ENCODE assay signal across 7 mouse cellular contexts in the genomic region with DNA sequence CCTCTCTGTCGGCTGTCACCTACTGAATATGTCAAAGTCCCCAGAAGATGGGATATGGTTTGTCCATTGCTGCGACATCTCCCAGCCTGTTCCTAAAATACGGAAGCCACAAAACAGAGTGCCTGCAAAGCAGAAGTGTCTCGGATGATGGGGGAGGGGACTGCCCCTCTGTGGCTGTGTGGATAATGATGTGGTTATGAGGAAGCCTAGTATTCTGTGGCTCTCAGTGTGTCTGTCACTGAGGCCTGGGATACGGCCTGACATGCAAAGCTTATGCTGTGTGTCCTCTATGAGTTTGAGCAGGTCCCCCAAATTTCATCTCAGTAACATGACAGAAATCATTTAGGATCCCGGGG. TPM values are rescaled to one million over a fixed set of nuclear protein-coding genes. Genes with fewer than 3 reads are reported as not detected.
DNase-seq lines count a peak whose midpoint lies in the region; ATAC-seq lines count a peak whose summit lies in the region.

No protein-coding gene starts in this region.

- peak overlapping the region; percentile 55 for H3K9ac ChIP-seq in forebrain, embryonic 14.5 days (ENCODE audit: low read length)
- no peak overlapping the region for H3K9ac ChIP-seq in liver, embryonic 12.5 days

- no peaks in the 10 kb centered on the region for H3K27me3 ChIP-seq in forebrain, embryonic 14.5 days (replicated peaks; ENCODE audit: control insufficient read depth, insufficient read depth, low read length)
- H3K27me3 ChIP-seq in liver, embryonic 12.5 days (replicated peaks), result no peaks in the 10 kb centered on the region

- H3K36me3 ChIP-seq in forebrain, embryonic 14.5 days (ENCODE audit: control insufficient read depth, insufficient read depth, low read length), result no peaks in the 10 kb centered on the region
- H3K36me3 ChIP-seq in liver, embryonic 12.5 days, result 0 out of 2 replicates have a peak, but pooled peaks cover 4% of the 10 kb centered on the region

- ATAC-seq in forebrain, embryonic 14.5 days, result peak; percentile 86
- ATAC-seq in liver, embryonic 12.5 days, result no peak

- no peaks in the 10 kb centered on the region for H3K9me3 ChIP-seq in forebrain, embryonic 14.5 days (replicated peaks; ENCODE audit: control insufficient read depth, low read length)
- H3K9me3 ChIP-seq in liver, embryonic 12.5 days (replicated peaks), result no peaks in the 10 kb centered on the region

- peak overlapping the region; percentile 64 for H3K27ac ChIP-seq in forebrain, embryonic 14.5 days (ENCODE audit: low read depth, low read length)
- H3K27ac ChIP-seq in liver, embryonic 12.5 days, result no peak overlapping the region

- peak overlapping the region; percentile 49 for H3K4me2 ChIP-seq in forebrain, embryonic 14.5 days (ENCODE audit: low read length)
- 0 out of 2 replicates have a peak overlapping the region, but pooled peaks have one; percentile 8 for H3K4me2 ChIP-seq in liver, embryonic 12.5 days

- peaks cover 14% of the 10 kb centered on the region for H3K4me1 ChIP-seq in forebrain, embryonic 14.5 days (ENCODE audit: control insufficient read depth, insufficient read depth, low read length)
- H3K4me1 ChIP-seq in liver, embryonic 12.5 days, result peaks cover 3% of the 10 kb centered on the region; the same call in 1 of the 2 replicates

- peak; percentile 38 for DNase-seq in retina, embryonic 14.5 days (ENCODE audit: low spot score)
- DNase-seq in retina, postnatal 1 day, result no peak
- DNase-seq in forebrain, embryonic 14.5 days (ENCODE audit: low spot score), result peak; percentile 71
- peak; percentile 42 for DNase-seq in right cerebral cortex, postnatal 4 days
- no peak for DNase-seq in adrenal gland, adult (ENCODE audit: inconsistent age in 2 of 2, low spot score in 1 of 2)
- DNase-seq in gastrocnemius, postnatal 14 days, result no peak

- H3K4me3 ChIP-seq in forebrain, embryonic 14.5 days (ENCODE audit: low read depth, low read length), result peak overlapping the region; percentile 10
- H3K4me3 ChIP-seq in liver, embryonic 12.5 days, result no peak overlapping the region

- intact Hi-C loops in gastrocnemius, postnatal 14 days (cut with DNase I; ENCODE audit: low total_unique reads), result no loop called here

- WGBS in forebrain, embryonic 14.5 days, result 13% methylated on average over 6 of the region's 6 CpGs
- 20% methylated on average over 6 of the region's 6 CpGs for WGBS in liver, embryonic 12.5 days (ENCODE audit: insufficient replicate concordance)

RNA-seq across cellular contexts. Expression of gene Fam8a1, which starts 35.2 kb away (rescaled TPM):
- 13.6 and 14.9 TPM in 2 replicates for polyA plus RNA-seq in forebrain, embryonic 14.5 days (2014; fragmentation: Nextera tagmentation; extraction: Ambion mirVana)
- polyA plus RNA-seq in liver, embryonic 12.5 days (2016; fragmentation: Nextera tagmentation; extraction: Ambion mirVana), result 6.6 and 7.0 TPM in 2 replicates
- 10 to 100 TPM; 20.4 to 21.9 TPM for total RNA-seq in gastrocnemius, postnatal 14 days (2021)

Comparison
In these comparisons a context has a peak if more than half of its experiments do, and no peak if none do; other contexts are left out.
1. DNase-seq: peak in retina, embryonic 14.5 days (single experiment), forebrain, embryonic 14.5 days (single experiment) and right cerebral cortex, postnatal 4 days (single experiment); none in retina, postnatal 1 day (single experiment), adrenal gland, adult (0 of 2) and gastrocnemius, postnatal 14 days (single experiment).